Mouse (Mus musculus) kidney, embryonic 15.5 days (tissue): ENCODE measurements around the gene a. TPM values are rescaled to one million over a fixed set of nuclear protein-coding genes. Genes with fewer than 3 reads are reported as not detected.
"Not testable (repeated sequence)": the region's sequence is repeated elsewhere in the genome, so short reads cannot be mapped to it uniquely, and the experiment has no call there.

Experiments used
- ATAC-seq: fragments of 200-750 bp; cut with Nextera tagmentation; replicated peaks from 2 replicates; pipeline ENCODE4 v1.8.0; 2017; ENCODE audit warnings: moderate TSS enrichment; ENCODE audit not compliant: low FRiP score
- H3K27ac ChIP-seq: fragments of 300-500 bp; sonication (generic); 2 replicates; pipeline ENCODE4 v1.5.1; 2015; ENCODE audit warnings: mild to moderate bottlenecking, inconsistent platforms
- H3K27me3 ChIP-seq: fragments of 300-500 bp; sonication (generic); 2 replicates; pipeline ENCODE4 v1.6.1; 2015; ENCODE audit warnings: inconsistent platforms
- H3K36me3 ChIP-seq: fragments of 300-500 bp; sonication (generic); 2 replicates; pipeline ENCODE4 v1.6.1; 2015; ENCODE audit warnings: inconsistent platforms
- H3K4me1 ChIP-seq: fragments of 300-500 bp; sonication (generic); 2 replicates; pipeline ENCODE4 v1.6.1; 2015; ENCODE audit warnings: inconsistent platforms
- H3K4me2 ChIP-seq: fragments of 300-500 bp; sonication (generic); 2 replicates; pipeline ENCODE4 v1.6.1; 2015; ENCODE audit warnings: moderate library complexity, mild to moderate bottlenecking, inconsistent platforms
- H3K4me3 ChIP-seq: fragments of 300-500 bp; sonication (generic); replicated peaks from 2 replicates; pipeline ENCODE4 v1.5.1; 2015; ENCODE audit warnings: mild to moderate bottlenecking, inconsistent platforms
- H3K9ac ChIP-seq: fragments of 300-500 bp; sonication (generic); 2 replicates; pipeline ENCODE4 v1.6.1; 2015; ENCODE audit warnings: mild to moderate bottlenecking, inconsistent platforms
- H3K9me3 ChIP-seq: fragments of 300-500 bp; sonication (generic); replicated peaks from 2 replicates; pipeline ENCODE4 v1.6.1; 2016; ENCODE audit warnings: inconsistent platforms
- WGBS: fragments of 180-500 bp; shearing (Covaris S2); methylation state at CpG from one replicate; pipeline ENCODE4 v1.1.7; 2015; ENCODE audit warnings: mixed read lengths; 5-methylcytosine and 5-hydroxymethylcytosine counted together
- polyA plus RNA-seq: library from polyadenylated mRNA; unstranded; fragments of >200 nt; fragmentation: Nextera tagmentation; extraction: Ambion mirVana; gene quantifications from 2 replicates; pipeline ENCODE4 v1.2.1, GENCODE M21; 2015

Gene a
- polyA plus RNA-seq, 1 experiment from 2014 or later = 0.91 TPM

DNA sequence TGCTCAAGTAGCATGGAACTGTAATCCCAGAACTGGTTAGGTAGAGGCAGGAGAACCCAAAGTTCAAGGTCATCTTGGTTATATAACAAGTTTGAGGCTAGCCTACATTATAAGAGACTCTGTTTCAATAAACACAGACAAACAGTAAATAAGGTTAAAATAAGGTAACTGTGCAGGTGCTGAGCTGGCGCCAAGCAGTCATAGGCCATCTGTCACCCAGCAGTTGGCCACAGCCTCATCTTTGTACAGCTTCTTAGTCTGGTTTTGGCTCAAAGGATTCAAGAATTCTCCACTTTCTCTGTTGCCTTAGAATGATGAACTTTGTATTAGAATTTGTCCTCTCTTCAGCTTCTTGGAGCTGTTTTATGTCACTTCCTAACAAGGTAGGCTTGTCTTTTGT lies 76.9 kb downstream of the a start:
- no peak overlapping the region for H3K4me2 ChIP-seq
- H3K9ac ChIP-seq = no peak overlapping the region
- no peak overlapping the region for H3K4me3 ChIP-seq
- ATAC-seq = no peak
- no peaks in the 10 kb centered on the region for H3K4me1 ChIP-seq
- WGBS = 94% methylated on average over 1 of the region's 1 CpGs
- no peaks in the 10 kb centered on the region for H3K27me3 ChIP-seq
- peaks cover 97% of the 10 kb centered on the region for H3K36me3 ChIP-seq
- H3K27ac ChIP-seq = no peak overlapping the region
- no peaks in the 10 kb centered on the region for H3K9me3 ChIP-seq

DNA sequence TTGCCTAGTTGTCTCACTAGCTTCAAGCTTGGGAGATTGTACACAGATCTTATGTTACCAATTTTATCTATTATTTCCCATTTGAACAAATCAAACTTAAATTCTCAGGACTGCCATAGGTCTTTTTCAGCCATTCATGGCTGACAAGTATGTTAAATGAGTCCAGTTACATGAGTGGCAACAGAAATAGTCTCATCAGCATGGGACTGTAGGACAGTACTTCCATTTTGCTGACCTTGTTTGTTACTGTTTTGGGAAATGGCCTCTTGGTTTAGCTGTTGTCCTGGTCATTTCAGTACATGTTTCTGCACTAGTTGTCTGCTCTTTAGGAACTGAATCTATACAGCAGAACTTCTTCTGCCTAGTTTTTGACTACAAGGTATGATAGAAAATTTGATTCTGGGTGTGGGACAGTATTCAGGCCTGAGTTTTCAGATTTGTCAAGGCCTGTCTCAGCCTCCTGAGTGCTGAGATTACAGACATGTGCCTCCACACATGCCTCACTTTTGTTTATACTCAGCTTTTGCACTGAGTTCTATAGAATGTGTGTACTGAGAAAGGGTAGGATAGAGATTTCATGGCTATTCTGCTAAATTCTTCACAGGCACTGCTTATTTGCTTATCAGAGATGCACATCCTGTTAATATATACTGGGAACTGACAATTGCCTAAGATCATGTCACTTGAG lies 78.9 kb downstream of the a start:
- Histone ChIP-seq H3K4me3 (no peak overlapping the region), H3K36me3 (peaks cover 92% of the 10 kb centered on the region), H3K27me3 (no peaks in the 10 kb centered on the region), H3K4me2 (no peak overlapping the region), H3K9ac (no peak overlapping the region), H3K27ac (no peak overlapping the region), H3K9me3 (no peaks in the 10 kb centered on the region), H3K4me1 (no peaks in the 10 kb centered on the region)
- ATAC-seq = no peak

DNA sequence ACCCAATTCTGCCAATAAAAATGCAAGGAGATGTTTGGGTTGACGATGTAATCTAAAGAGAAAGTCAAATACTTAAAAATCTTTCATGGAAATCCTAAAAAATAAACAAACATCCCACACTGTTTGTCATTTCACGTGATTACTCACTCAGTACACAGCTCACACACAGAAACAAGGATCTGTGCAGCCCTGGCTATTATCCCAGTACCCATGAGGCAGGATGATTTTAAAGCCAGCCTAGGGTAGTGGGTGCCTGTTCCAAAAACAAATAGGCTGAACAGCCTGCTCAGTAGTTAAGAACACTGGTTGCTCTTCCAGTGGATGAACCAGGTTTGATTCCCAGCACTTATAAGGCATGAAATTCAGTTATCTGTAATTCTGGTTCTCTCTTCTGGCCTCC lies 85.4 kb downstream of the a start:
- ATAC-seq = no peak
- H3K27me3 ChIP-seq = no peaks in the 10 kb centered on the region
- no peak overlapping the region for H3K4me3 ChIP-seq
- H3K4me1 ChIP-seq = no peaks in the 10 kb centered on the region
- no peaks in the 10 kb centered on the region for H3K9me3 ChIP-seq
- H3K27ac ChIP-seq = no peak overlapping the region
- H3K4me2 ChIP-seq = no peak overlapping the region
- WGBS = 89% methylated on average over 2 of the region's 2 CpGs
- no peak overlapping the region for H3K9ac ChIP-seq
- peaks cover 78% of the 10 kb centered on the region for H3K36me3 ChIP-seq

DNA sequence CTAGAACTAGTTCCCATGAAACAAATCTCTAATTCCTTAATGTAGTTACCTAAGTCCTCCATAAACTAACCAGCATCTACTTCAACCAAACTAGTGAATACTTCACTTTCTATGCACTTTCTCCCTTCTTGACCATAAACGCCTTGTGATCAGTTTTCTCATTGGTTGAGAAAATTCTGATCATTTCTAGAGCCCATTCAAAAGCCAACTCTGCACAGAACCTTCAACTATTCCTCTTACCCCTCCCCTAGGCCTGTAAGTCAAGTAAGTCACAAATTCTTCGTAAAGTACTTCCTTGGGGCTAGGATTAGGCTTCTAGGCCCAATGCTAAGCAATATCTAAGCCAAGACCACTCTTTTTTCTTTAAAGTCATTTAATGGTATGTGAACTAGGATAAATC lies 100.4 kb downstream of the a start:
- WGBS = 13% methylated on average over 2 of the region's 2 CpGs
- Histone ChIP-seq H3K27ac (peak overlapping the region; percentile 91), H3K27me3 (no peaks in the 10 kb centered on the region), H3K4me1 (peaks cover 23% of the 10 kb centered on the region), H3K9me3 (no peaks in the 10 kb centered on the region), H3K9ac (peak overlapping the region; percentile 73), H3K4me3 (peak overlapping the region; percentile 72), H3K4me2 (peak overlapping the region; percentile 72), H3K36me3 (peaks cover 14% of the 10 kb centered on the region)
- no peak for ATAC-seq

DNA sequence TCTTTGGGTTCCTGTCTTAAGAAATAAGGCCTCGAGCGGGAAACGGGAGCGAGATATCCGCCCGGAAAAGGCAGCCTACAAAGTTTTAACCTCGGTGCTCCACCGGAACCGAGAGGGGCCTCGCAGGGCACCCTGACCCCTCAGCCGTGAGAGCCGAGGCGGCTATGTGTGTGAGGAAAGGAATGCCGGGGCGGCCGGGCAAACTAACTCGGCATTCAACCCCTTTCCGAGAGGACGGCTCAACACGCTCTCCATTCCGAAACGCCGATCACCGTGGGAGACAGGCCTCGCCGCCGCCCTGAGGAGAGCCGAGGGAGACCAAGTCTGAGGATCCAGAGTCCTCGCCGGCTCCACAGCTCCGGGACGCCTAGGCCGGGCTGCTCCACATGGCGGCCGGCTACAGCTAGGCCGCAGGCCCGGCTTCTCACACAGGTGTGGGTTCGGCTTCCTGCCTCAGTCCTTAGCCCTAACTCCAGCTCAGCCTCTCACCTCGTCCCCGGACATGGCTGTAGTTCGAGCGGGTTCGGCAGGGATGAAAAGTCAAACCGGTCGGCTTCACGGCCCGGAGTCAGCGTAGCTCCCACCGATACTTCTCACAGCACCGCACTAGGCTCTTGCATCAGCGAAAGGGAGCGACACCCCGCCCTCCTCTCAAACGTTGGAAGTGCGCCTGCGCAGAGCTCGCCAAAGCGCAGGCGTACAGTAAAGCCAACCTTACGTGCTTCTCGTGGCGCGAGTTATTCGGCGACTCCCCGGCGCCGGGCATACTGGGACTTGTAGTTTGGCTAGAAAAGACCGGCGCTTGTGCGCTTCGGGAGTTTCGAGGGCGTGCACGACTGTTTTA lies 101.2 kb downstream of the a start, which contains the start of gene Eif2s2:
TSS of gene Eif2s2 (minus strand) at position 735 of the 844 bp plus-strand sequence.
- peaks cover 23% of the 10 kb centered on the region for H3K4me1 ChIP-seq
- peak within 1 kb of the TSS; percentile 73 for H3K9ac ChIP-seq
- peaks cover 8% of the 10 kb centered on the region for H3K36me3 ChIP-seq
- WGBS = under 1% methylated on average over 75 of the region's 75 CpGs
- no peaks in the 10 kb centered on the region for H3K9me3 ChIP-seq
- H3K27ac ChIP-seq = peak within 1 kb of the TSS; percentile 91
- peak within 1 kb of the TSS; percentile 72 for H3K4me3 ChIP-seq
- peak within 1 kb of the TSS; percentile 72 for H3K4me2 ChIP-seq
- H3K27me3 ChIP-seq = no peaks in the 10 kb centered on the region
- peak; percentile 99 for ATAC-seq

DNA sequence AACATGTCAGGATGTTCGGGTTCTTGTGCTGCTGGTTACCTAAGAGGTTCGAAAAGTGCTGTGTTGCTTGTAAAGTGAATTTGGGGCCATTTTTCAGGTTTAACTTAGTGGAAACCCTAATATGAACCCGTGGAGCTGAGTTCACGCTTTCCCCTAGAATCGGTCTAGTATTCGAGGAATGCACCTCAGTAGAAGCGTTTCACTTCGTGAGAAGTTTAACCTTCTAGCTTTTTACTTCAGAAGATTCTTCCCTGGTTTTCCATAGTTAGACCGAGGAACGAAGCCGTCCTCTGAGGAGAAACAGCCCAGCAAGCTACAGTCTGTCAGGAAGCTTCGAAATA lies 101.8 kb downstream of the a start:
- no peaks in the 10 kb centered on the region for H3K27me3 ChIP-seq
- 10% methylated on average over 12 of the region's 12 CpGs for WGBS
- peak overlapping the region; percentile 73 for H3K9ac ChIP-seq
- no peaks in the 10 kb centered on the region for H3K9me3 ChIP-seq
- no peak overlapping the region for H3K27ac ChIP-seq
- H3K4me2 ChIP-seq = peak overlapping the region; percentile 72
- peaks cover 4% of the 10 kb centered on the region for H3K36me3 ChIP-seq
- H3K4me1 ChIP-seq = peaks cover 23% of the 10 kb centered on the region
- ATAC-seq = peak; percentile 35; the same call in 1 of the 2 replicates
- peak overlapping the region; percentile 72 for H3K4me3 ChIP-seq

DNA sequence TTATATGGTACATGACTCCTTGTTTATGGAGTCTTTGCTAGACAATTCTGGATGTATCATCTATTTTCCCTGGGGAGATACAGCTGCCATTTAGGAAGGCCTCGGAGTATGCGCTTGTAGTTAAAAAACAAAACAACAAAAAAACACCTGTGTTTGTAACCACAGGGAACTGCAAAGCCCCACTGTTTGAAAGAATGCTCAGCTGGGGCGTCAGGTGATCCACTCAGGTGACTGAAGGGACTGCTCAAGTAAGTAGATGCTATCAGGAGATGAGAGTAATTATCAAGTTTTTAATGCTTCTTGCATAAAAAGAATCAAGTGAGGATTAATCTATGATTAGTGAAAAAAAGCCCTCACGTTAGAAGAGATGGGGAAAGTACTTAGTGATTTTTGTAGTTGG lies 102.3 kb downstream of the a start:
- H3K27ac ChIP-seq = no peak overlapping the region
- ATAC-seq = no peak

DNA sequence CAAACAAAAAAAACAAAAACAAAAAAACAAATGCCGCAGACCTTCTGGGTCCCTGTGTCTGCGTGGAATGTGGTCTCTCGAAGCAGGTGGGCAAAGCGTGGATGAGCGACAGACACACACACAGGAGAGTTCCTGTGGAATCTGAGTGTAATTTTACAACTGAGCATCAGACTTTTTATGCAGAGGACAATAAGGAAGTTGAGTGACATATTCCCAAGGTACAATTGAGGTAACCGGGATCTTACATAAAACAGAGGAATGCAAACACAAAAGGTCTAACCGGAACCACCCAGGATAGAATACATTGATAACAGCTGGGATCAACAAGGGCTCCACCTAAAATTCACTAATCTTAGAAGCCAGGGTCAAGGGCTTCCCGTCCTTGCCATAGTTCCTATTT lies 107.8 kb downstream of the a start:
- H3K4me1 ChIP-seq, ATAC-seq, H3K36me3 ChIP-seq, H3K4me3 ChIP-seq, H3K9ac ChIP-seq, H3K27me3 ChIP-seq, H3K27ac ChIP-seq, H3K9me3 ChIP-seq, H3K4me2 ChIP-seq: not testable (repeated sequence)
- 90% methylated on average over 8 of the region's 8 CpGs for WGBS

More for the DNA sequence above, 102.3 kb downstream of the a start:
- H3K36me3 ChIP-seq = no peaks in the 10 kb centered on the region
- 63% methylated on average over 4 of the region's 4 CpGs for WGBS
- H3K4me3 ChIP-seq = peak overlapping the region; percentile 72
- H3K4me1 ChIP-seq = peaks cover 23% of the 10 kb centered on the region
- peak overlapping the region; percentile 72; the same call in 1 of the 2 replicates for H3K4me2 ChIP-seq
- H3K27me3 ChIP-seq = no peaks in the 10 kb centered on the region
- no peaks in the 10 kb centered on the region for H3K9me3 ChIP-seq
- no peak overlapping the region for H3K9ac ChIP-seq

DNA sequence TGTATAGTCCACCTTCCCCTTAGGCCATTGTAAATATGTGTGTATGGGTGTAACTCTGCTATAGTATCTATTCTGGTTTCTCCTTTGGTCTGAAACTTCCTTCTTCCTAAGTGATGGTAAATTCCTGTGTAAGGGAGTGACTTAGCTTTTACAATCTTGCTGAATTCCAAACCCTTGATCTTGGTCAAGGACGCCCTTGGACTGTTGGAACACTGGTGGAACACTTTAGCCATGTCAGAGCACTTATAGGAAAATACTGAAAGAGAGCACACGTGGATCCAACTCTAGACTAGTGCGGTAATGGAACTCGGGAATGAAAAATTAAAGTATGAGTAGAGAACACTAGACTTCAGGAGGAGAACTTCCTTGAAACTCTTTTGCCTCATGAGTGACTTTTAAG lies 108.2 kb downstream of the a start:
- H3K4me1 ChIP-seq, H3K9me3 ChIP-seq, ATAC-seq, H3K4me2 ChIP-seq, H3K4me3 ChIP-seq, H3K27ac ChIP-seq, H3K27me3 ChIP-seq, H3K9ac ChIP-seq, H3K36me3 ChIP-seq: not testable (repeated sequence)
- WGBS = 85% methylated on average over 4 of the region's 4 CpGs

DNA sequence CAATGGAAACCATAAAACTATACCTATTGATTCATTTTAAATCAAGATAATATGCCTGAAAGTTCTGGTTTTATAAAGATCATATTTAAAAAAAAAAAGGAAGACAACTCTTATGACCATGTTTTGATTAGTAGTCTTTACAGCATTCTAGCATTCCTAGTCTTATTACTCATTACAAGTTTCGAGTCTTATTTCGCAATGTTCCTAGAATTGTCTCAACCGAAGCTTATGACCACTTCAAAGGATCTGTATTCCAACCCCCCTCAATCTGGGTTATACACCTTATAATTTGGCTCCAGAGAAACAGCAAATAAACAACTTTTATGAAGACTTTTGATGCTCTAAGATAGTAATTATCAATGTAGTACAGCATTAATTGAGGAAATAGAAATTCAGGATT lies 110.9 kb downstream of the a start:
- no peaks in the 10 kb centered on the region; the same call in 1 of the 2 replicates for H3K27me3 ChIP-seq
- no peak overlapping the region for H3K4me2 ChIP-seq

DNA sequence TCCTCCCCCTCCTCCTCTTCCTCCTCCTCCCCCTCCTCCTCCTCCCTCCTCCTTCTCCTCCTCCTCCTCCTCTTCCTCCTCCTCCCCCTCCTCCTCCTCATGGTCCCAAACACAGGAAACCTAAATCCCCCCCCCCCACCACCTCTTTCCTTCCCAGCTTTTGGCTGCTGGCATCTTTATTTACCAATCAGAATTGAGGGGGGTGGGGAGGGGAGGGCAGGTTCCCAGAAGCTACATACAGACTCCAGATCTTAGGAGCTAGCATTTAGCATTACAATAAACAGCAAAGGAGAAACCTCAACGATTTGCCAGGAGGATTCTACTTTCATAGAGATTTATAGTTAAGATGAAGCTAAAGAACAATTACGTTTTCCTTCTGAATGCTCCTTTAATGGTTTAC lies 114.6 kb downstream of the a start:
- no peak for ATAC-seq
- H3K4me1 ChIP-seq = no peaks in the 10 kb centered on the region
- H3K36me3 ChIP-seq = no peaks in the 10 kb centered on the region
- no peaks in the 10 kb centered on the region; the same call in 1 of the 2 replicates for H3K27me3 ChIP-seq
- H3K4me3 ChIP-seq = no peak overlapping the region
- WGBS = 46% methylated on average over 2 of the region's 2 CpGs
- no peak overlapping the region for H3K27ac ChIP-seq
- H3K4me2 ChIP-seq = no peak overlapping the region
- H3K9me3 ChIP-seq = no peaks in the 10 kb centered on the region
- H3K9ac ChIP-seq = no peak overlapping the region

More for the DNA sequence above, 110.9 kb downstream of the a start:
- Histone ChIP-seq H3K9ac (no peak overlapping the region), H3K4me1 (no peaks in the 10 kb centered on the region), H3K27ac (no peak overlapping the region), H3K4me3 (no peak overlapping the region), H3K36me3 (no peaks in the 10 kb centered on the region), H3K9me3 (no peaks in the 10 kb centered on the region)
- 82% methylated on average over 3 of the region's 3 CpGs for WGBS
- ATAC-seq = no peak

DNA sequence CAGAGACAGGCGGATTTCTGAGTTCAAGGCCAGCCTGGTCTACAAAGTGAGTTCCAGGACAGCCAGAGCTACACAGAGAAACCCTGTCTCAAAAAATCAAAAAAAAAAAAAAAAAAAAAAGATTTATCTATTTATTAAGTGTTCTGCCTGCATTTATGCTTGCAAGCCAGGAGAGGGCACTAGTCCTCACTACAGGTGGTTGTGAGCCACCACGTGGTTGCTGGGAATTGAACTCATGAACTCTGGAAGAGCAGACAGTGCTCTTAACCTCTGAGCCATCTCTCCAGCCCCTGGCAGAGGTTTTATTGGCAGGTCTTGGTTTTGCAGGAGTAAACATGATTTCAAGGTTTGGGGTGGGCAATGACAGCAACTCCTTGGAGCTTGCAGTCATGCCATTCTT lies 117.0 kb downstream of the a start:
- H3K36me3 ChIP-seq, H3K9me3 ChIP-seq, H3K4me2 ChIP-seq, ATAC-seq, H3K9ac ChIP-seq, H3K27ac ChIP-seq, H3K27me3 ChIP-seq, H3K4me3 ChIP-seq, H3K4me1 ChIP-seq: not testable (repeated sequence)
- WGBS = 55% methylated on average over 2 of the region's 2 CpGs
